Mouse (Mus musculus) lung, postnatal 36 days (tissue): ENCODE measurements around the gene Tnfsf15.
A peak's percentile ranks its signal among the peaks of the same experiment; 100 is the strongest.

ENCODE experiments used
- DNase-seq: peaks from one replicate; pipeline ENCODE4 v3.0.0; 2022; ENCODE audit warnings: mixed read lengths

The Tnfsf15 gene

DNA sequence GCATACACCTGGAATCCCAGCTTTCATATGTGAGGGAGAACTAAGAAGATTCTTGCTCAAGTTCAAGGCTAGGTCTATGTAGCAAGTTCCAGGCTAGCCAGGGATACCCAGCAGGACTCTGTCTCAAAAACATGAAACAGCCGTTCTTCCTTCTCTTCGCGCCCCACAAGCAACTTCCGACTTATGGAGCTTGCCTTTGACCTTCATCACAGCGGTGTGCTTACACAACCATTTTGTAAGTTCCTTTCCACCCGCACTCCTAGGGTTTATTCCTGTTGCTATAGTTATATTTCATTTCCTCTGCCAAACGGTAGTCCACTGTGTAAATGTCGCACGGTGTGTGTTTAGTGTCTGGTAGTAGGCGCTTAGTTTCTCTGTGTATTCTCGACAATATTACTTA is 61.9 kb downstream of the Tnfsf15 start:
- peak; percentile 50 for DNase-seq

DNA sequence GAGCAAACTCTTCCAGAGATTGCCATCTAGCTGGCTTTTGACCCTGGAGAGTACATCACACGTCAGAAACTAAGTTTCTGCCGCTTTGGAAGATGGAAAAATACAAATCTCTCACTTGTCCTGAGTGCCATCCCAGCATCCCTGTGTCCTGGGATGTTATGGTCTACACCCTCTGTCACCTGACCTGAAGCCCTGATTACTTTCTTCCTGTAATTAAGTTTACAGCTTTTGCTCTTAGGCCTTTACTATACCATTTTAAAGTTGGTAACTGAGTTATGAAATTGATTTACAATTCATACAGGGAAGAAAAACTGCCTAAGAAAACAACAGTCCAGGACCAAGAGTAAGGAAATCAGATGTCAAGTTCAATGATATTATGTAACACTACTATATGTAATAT is 62.5 kb downstream of the Tnfsf15 start:
- DNase-seq: no peak

DNA sequence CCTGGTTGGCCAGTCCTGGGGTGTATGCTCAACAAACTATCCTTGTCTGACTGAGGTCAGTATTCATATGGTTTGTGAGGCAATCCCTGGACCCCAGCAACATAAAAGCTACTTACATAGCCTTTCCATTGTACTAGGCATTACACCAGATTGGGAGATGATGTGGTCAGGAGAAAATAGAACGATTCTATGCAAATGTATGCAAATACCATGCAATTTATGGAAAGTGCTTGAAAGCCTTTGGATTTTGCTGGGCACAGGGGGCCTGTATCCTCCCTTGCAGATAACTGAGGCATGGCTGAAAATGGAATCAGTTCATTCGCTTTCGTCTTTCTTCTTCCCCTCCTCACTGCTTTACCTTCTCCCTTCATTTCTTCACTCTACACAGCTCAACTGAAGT is 63.4 kb downstream of the Tnfsf15 start:
- no peak for DNase-seq
